Mouse (Mus musculus): ENCODE measurements around the gene Nfyc.

The Nfyc gene

GRCm38 (mm10) chr4:120825577-120826326, 5.6 kb downstream of the Nfyc start:
- peak; percentile 97 for DNase-seq (ENCODE audit: low spot score)

GRCm38 (mm10) chr4:120825100-120825553, 6.2 kb downstream of the Nfyc start:
- DNase-seq (ENCODE audit: low spot score), result peak; percentile 82

- DNase-seq (ENCODE audit: low spot score), result no peak
These were observed 9.0 kb downstream of the Nfyc start for GRCm38 (mm10) chr4:120822191-120822911.

GRCm38 (mm10) chr4:120819871-120820270, 11.5 kb downstream of the Nfyc start:
- no peak for DNase-seq (ENCODE audit: low spot score)

DNA sequence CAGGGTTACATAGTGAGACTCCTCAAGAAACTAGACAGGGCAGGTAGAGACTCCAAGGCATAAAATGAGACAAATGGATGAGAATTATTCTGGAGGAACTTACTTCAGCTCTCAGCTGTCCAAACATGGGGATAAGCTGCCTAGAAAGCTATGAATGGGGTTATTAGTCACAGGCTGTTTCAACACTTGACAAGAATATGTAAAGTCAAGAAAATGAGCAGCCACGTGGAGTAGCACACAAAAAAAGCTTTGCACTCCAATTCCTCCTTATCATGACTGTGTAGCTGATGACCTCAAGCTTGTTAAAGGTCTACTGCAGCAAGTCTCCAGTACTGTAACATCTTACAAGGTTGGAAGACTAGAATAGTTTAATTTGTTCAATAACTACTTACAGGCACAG, 12.1 kb downstream of the Nfyc start:
- no peak for DNase-seq (ENCODE audit: low spot score)

GRCm38 (mm10) chr4:120817951-120818350, 13.4 kb downstream of the Nfyc start:
- no peak for DNase-seq (ENCODE audit: low spot score)

GRCm38 (mm10) chr4:120817002-120817774, 14.2 kb downstream of the Nfyc start:
- DNase-seq (ENCODE audit: low spot score), result no peak

GRCm38 (mm10) chr4:120815622-120816334, 15.6 kb downstream of the Nfyc start:
- DNase-seq (ENCODE audit: low spot score), result peak; percentile 83

DNA sequence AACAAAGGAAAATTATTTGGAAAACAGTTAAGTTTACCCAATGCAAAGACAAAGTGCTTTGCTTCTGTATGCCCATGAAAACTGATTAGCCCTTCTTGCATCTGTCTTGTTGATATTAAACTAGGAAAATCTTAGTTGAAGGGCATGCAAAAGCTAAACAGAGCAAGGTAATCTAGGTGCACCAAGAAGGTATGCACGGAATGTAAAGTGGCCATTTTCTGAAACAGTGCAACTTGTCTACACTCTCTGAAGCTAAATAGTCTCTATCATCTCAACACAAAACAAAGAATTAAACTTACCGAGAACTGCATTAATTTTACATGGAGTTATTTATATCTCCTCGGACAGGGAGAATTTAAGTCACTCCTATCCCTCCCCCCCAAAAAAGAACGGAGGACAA, 16.2 kb downstream of the Nfyc start:
- DNase-seq (ENCODE audit: low spot score), result no peak

GRCm38 (mm10) chr4:120814171-120814570, 17.2 kb downstream of the Nfyc start:
- no peak for DNase-seq (ENCODE audit: low spot score)

- no peak for DNase-seq (ENCODE audit: low spot score)
These were observed 17.6 kb downstream of the Nfyc start for GRCm38 (mm10) chr4:120813762-120814161.

DNA sequence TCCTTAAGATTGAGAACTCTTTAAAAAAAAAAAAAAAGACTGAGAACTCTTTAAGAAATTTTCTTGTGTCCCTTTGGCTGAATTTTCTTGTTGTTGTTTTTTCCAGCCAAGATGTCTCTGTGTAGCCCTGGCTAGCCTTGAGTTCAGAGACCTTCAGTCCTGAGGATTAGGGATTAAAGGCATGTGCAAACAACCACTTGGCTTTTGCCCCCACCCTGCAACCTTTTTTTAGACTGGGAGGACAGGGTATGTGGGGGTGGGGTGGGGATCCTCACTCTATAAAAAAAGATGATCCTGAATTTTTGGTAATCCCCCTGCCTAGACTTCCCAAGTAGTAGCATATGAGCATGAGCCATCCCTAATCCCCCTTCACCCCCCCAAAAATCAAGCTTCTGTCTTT, 25.6 kb downstream of the Nfyc start:
- DNase-seq (ENCODE audit: low spot score), result no peak

- DNase-seq (ENCODE audit: low spot score), result peak; percentile 57
These were observed 29.9 kb downstream of the Nfyc start for GRCm38 (mm10) chr4:120801446-120801845.

GRCm38 (mm10) chr4:120800691-120801090, 30.7 kb downstream of the Nfyc start:
- no peak for DNase-seq (ENCODE audit: low spot score)

DNA sequence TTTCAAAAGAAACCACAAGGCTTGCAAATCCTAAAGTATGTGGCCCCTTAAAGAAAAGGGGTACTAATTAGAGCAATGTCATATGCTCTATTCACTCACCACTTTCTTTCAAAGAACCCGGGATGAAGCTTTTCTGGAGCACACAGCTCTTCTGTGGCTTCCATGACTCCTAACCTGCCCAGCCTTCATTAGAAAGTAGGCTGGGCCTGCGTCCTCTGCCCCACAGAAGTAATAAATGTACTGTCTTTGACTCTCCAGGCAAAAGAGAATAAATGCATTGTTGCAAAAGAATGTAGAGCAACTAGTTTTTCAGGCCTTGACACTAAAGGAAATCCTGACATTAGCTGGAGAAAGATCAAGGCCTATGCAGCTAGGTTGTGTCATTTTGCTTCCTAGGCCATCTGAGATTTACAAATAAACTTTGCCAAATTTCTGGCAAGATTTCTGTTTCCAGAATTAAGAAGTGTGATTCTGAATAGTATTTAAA, 31.6 kb downstream of the Nfyc start:
- DNase-seq (ENCODE audit: low spot score), result no peak

- no peak for DNase-seq (ENCODE audit: low spot score)
These were observed 33.2 kb downstream of the Nfyc start for GRCm38 (mm10) chr4:120797985-120798725.

GRCm38 (mm10) chr4:120796687-120797086, 34.7 kb downstream of the Nfyc start:
- DNase-seq (ENCODE audit: low spot score), result no peak

GRCm38 (mm10) chr4:120795646-120796045, 35.7 kb downstream of the Nfyc start:
- DNase-seq (ENCODE audit: low spot score), result no peak

DNA sequence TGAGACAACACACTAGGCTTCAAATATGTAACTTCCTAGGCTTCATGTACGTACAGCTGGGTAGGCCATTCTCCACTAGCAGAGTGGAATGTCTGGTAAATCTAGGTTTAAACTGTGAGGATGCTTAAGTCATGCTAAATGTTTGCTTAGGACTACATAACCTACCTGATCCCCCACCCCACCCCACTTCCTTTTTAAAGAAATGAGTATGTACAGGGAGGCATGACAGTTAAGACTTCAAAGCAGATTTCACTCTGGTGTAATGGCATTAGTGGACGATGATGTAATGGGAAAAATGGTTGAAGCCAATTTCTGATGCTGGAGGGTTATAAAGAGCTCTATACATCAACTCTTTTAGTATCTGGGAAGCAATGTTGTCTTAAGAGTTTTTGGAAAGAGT, 38.5 kb downstream of the Nfyc start:
- DNase-seq (ENCODE audit: low spot score), result no peak

DNA sequence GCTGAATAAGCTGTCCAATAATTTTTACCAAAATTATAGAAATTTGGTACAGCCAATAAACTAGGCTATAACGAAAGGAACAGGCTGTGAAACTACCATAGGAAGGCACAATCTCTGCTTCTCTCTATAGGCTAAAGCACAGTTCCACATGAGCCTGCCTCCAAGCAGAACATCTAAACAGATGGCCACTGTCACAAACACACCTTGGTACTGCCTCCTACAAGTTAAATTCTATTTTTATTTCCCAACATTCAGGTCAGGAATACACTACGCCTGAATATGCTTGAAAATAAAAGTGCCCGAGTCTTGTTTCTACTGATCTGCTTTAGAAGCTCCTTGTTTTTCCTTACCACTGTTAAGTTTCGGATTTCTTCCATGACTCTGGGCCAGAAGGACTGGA, 41.3 kb downstream of the Nfyc start:
- DNase-seq (ENCODE audit: low spot score), result no peak

DNA sequence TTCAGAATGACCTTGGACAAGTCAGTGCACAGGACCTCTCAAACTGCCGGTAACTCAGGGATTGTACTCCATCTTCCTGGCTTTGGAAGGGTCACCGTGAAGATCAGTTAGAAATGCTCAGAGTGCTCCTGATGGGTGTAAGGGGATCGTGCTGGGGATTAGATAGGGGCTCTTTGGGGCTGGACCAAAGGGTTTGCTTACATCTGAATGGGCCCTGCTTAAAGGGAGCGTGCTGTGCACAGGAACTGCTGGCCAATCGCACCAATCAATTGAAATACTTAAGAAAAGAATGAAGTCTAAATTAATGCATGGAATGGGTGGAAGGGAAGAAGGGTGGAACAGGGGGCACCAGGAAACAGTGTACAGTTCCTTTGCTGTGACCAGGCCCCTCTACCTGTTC, 75.6 kb downstream of the Nfyc start:
- DNase-seq (ENCODE audit: low spot score), result no peak
